Mouse (Mus musculus): ENCODE results near the gene Neurog1.

Neurog1 gene

DNA sequence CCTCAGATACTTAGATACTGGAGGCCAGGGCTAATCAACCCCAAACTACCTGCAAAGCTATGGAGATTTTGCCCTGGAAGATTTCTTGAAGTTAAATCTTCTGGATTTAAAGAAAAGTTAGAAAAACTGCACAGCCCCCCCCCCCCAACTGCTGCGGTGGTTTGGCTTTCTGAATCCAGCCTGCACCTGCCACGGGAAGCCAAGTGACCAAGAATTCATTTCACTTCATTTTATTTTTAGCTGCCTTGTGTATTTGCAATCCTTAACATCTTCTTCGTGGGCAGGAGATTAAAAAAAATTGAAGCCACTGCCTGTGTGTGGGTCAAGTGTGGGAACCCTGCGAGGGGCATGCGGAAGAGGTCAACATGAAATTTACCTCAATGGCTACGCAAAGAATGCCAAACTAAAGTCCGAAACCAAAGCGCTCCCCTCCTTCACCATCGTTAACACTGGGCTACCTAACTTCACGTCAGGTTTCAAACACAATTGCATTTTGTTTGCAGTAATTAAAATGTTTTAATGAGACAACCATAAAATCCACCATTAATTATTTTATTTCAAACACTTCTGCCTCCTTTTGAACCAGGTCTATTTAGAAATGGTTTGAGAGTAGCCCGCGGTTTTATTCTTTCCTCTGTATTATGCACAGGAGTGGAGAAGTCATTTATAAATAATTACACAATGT lies 5.6 kb upstream of the Neurog1 start:
- no peak for DNase-seq

DNA sequence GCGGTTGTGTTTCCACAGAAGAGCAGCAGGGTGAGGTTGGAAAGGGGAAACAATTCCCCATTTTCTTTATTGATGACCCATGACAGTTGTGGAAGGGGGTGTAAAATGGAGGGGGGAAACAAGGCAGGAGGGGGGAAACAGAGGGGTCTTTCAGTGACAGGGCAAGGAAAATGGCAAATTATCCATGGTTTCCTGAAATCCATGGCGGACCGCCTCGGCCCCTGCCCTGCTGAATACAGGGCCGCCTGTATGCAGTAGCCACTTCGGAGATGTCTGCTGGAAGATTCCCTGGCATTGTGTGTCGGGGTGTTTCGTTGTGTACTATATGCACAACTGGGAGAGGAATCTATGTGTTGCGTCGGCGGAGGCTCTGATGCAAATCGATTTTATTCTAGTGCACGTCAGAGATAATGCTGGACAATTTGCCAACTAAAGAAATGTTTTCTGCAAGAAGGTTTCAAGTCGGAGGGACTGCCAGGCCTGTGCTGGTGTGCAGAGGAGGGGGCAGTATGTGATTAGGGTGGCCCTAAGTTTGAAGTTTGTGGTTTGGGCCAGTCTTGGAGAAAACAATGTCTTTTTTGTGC lies 4.8 kb upstream of the Neurog1 start:
- no peak for DNase-seq

DNA sequence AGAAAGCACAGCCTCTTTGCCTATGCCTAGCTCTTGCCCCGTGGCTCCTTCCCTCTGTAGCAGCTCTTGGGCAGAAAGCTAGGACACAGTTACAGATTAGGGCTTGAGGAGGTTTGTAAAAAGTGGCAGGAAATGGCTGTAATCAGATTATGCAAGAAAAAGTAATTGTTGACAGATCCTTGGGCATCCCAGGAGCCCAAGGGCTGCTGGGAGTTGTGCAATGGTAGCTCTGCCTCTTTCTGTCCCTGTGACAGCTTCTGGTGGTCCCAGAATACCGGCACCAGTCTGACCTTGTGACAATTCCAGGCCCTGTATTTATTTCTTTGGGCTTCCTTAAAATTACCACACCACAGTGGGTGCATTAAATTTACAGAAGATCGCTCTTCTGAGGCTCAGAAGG lies 1.4 kb upstream of the Neurog1 start:
- DNase-seq = no peak

DNA sequence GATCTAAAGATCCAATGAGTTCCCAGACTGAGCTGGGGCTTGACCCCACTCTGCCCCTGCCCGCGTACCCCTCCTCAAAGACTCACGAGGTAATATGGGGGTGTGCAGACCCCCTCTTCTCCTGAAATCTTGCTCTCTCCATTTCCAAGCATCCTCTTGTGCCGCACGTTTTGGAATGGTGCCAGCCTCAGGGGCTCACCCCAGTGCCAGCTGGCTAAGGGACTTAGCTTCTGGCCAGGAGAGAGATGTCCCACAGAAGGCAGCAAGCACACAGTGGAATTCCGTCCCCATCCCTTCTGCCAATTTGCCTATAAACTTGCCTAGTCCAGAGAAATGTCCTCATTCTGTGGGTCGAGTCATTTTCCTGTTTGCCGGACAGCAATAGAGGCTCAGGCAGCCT lies 820 bp upstream of the Neurog1 start:
- no peak for DNase-seq

DNA sequence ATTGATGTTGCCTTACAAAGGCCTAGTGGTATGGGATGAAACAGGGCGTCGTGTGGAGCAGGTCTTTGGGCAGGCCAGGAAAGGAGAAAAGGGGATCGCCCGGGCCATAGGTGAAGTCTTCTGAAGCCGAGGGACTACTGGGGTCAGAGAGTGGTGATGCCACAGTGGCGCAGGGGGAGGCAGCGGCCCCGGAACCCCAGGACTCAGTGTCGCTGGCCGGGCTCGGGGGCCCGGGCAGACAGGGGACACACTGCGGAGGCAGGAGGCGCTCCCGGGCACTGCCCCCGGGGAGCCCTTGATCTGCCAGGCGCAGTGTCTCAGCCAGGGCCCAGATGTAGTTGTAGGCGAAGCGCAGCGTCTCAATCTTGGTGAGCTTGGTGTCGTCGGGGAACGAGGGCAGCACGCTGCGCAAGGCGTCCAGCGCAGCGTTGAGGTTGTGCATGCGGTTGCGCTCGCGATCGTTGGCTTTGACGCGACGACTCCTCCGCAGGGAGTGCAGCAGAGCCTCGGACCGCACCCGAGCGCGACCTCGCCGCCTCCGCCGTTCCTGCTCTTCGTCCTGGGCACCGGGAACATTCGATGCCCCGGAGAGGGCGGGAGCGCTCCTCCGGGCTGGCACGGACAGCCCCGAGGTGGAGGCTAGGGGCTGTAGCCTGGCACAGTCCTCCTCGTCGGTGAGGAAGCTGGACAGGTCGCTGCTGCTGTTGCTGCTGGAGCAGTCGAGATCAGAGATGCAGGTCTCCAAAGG lies 613 bp downstream of the Neurog1 start:
- DNase-seq = no peak

DNA sequence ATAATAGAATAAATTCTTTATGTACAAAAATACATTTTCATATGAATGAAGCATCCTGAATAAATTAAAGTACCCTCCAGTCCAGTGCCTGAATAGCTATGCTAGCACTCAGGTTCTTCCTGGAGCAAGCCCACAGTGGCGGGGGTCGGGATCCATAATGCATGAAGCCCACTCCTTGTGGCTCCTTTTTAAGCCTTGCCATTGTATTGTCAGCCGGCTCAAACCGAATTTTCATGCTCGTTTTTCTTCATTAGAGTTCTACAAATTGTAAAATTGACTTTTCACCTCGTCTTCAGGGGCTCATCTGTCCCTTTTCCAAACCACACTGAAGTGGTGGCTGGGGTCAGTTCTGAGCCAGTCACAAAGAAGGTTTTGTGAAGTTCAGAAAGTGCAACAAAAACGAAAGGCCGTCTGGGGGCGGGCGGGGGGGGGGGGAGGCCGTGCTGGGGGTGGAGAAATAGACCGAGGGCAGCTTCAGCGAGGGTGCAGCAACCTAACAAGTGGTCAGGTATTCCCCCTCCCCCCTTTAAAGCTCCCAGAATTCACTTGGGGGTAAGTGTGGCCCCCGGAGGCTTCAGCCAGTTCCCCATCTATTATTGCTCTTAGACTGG lies 1.3 kb downstream of the Neurog1 start:
- DNase-seq = no peak

DNA sequence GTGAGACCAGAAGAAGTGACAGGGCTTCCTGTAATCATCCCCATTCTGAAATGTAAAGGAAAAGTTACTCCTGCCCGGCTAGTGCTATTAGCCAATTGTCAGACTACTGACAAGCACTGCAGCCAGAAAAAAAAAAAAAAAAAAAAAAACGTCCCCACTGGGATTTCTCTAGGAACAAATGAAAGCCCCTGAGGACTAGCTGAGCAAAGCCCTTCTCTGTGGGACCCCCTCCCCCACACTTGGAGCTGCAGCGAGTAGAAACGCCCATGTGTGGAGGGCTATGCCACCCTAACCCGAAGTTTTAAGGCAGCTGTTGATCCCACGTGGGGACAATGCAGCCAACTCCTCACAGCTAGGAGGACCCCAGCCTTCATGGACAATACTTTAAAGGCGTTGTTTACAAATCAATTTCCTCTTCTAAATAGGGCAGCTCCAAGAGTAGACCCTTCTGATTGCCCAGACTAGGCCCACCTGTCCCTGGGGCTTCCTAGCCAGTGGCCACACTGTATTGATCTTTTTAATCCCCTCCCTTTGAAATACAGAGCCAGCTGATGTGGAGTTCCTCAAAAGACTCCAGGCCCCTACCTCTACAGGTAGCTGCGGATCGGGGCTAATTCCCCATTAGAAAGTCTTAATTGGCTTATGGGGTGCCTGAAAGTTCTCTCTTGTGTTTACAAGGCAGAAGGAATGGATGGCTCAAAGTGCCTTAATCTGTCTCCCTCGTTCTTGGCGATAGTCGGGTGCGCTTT lies 2.2 kb downstream of the Neurog1 start:
- DNase-seq = no peak

DNA sequence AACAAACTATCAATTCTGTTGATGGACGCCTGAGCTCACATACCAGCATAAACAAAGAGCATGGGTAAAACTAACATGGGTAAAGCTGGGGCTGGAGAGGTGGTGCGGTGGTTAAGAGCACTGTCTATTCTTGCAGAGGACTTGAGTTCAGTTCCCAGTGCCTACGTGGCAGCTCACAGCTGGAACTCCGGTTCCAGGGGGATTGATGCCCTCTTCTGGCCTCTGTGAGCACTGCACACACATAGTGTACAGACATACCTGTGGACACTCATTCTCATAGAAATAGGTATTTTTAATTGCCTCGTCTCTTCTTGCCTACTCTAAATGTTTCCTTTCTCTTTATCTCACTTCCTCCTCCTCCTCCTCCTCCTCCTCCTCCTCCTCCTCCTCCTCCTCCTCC lies 8.9 kb downstream of the Neurog1 start:
- no peak for DNase-seq

DNA sequence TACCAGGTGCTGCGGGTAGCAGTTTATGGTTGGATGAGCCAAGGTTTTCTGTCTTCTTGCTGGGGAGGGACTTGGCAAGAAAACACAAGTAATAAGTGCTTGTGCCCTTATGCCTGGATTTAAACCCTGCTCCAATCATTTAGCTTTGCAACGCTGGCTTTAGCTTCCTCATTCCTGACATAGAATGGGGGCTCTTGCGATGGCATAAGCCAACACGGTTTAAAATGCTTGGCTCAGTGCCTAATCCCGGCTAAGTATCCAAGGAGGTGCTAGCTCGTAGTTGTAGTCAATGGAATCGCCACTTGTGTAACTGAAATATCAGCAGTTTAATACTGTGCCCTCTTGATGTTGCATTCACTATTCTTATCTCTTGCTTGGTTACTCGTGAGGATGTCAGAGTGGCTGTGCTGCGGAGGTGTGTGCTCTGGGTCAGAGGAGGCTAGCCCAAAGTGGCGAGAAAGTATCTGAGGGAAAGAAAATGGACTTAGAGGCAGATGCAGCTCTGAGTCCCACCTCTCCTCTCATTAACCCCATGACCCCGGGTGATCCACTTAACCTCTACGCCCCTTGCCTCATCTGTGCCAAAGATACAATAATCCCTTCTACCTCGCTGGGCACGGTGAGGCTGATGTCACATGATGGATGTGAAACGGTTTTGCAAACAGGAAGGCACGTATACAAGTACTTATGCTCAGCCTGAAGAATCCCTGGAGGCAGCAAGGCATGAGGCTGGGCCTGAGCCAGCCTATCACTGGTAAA lies 11.8 kb downstream of the Neurog1 start:
- DNase-seq = no peak

DNA sequence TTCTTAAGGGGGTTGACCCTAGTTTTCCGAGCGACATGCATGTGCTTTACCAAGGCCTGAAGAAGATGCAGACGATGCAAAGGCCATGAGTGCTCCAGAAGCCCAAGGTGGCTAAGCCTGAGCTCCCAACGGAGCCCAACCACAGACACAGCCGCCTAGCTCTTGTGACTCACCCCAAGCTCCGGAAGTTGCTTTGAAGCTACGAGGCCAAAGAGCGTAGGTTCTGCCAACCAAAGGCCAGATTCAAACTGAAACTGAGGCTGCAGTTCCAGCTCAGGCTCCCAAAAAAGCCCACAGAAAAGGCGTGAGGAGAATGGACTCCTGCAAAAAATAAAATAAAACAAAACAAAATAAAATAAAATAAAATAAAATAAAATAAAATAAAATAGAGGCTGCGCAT lies 14.1 kb downstream of the Neurog1 start:
- DNase-seq = no peak

DNA sequence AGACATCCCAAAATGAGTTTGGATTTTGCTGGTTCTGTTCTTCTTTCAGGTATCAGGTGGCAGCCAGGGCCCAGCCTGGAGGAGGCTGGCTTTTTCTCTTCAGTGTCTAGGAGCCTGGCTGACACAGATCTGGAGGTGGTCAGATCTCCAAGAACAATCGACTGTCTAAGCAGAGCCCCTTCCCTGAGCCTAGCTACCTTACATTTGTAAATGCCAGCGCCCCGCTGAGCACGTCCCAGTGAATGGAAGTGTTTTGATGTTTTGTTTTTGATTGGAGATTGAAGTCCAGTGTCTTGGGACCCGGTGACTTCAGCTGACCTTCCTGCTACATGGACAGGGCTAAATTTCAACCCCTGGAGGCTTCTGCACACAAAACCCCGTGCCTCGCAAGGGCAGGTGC lies 15.8 kb downstream of the Neurog1 start:
- DNase-seq = no peak

DNA sequence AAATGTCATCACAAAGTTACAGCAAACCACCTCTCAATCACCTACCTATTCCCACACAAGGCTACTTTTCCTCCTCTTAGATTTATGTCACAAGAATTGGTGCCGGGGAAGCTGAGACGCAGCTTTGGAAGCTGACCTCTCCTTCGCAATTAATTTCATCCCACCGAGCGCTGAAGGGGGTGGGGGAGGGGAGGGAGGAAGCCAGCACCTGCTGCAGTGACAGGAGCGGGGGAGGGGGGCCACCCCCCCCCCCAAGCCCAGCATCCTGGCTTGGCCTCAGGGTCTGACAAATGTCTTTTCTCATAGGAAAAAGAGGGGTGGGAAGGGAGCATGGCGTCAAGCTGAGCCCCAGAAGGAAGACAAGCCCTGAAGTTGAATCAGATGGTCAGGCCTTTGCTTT lies 23.2 kb downstream of the Neurog1 start:
- no peak for DNase-seq

DNA sequence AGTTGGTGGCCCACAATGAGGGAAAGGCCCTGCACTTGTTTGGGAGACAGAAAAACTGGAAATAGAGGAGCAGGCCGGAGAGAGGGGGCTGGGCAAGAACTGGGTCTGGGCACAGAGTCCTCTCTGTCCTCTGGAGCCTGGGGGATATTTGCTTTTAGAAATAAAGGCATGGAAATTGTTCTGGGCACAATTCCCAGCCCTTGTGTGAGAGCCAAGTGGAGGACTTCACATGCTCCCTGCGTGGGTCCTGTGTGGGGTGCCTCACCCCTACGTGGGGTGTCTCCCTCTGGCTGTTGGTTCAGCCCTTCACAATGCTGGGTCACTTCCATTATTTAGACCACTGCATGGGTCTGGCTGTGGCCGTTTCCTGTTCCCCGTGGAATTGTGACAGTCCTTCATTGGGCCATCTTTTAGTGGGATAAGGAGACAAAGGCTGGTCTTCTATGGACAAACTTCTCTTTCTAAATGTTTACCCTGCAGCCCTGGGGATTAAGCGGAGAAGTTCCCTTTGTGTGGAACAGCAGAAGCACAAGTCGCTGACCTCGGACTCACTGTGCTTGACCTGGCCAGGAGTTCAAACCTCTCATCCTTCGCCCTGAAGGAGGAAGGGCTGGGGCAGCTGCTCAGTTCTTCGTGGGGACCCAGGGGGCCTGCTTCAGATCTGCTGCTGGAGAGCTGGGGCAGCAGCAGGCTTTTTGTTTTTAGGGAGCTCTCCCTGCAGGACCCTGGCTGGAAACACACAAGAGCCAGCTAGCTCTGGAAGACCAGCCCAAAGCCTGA lies 25.6 kb downstream of the Neurog1 start:
- peak; percentile 45 for DNase-seq

DNA sequence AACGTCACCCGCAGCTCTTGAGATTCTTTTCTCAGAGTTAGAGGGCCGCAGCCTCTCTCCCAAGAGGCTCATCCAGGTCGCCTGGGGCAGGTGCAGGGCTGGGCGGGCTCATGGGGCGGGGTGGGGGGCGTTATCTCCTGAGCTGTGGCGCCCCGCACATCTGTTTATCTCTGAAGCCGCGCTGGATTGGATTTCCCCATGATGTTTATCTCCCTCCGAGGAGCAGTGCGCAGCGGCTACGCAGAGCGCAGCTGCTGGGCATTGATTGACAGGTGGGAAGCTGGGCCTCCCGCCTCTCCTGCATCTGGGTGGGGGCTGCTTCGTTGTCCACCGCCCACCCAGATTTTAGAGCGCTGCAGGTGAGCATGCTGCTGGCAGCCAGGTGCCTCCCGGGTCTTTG lies 28.3 kb downstream of the Neurog1 start:
- no peak for DNase-seq

DNA sequence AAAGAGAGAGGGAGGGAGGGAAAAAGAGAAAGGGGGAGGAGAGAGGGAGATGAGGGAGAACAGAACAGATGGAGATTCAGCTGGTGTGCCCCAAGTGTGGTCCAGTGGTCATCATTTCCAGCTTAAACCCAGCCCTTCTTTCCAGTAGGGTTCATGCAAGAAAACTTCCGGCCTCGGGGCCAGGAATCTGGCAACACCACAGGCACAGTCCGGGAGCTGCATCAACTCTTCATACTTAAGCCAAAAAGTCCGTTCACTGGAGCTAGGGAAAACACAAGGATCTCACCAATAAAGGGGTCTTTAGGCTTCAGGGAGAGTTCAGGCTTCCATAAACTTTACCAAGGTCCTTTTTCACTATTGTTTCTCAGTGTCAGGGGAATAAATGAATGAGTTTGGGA lies 29.1 kb downstream of the Neurog1 start:
- DNase-seq = no peak

DNA sequence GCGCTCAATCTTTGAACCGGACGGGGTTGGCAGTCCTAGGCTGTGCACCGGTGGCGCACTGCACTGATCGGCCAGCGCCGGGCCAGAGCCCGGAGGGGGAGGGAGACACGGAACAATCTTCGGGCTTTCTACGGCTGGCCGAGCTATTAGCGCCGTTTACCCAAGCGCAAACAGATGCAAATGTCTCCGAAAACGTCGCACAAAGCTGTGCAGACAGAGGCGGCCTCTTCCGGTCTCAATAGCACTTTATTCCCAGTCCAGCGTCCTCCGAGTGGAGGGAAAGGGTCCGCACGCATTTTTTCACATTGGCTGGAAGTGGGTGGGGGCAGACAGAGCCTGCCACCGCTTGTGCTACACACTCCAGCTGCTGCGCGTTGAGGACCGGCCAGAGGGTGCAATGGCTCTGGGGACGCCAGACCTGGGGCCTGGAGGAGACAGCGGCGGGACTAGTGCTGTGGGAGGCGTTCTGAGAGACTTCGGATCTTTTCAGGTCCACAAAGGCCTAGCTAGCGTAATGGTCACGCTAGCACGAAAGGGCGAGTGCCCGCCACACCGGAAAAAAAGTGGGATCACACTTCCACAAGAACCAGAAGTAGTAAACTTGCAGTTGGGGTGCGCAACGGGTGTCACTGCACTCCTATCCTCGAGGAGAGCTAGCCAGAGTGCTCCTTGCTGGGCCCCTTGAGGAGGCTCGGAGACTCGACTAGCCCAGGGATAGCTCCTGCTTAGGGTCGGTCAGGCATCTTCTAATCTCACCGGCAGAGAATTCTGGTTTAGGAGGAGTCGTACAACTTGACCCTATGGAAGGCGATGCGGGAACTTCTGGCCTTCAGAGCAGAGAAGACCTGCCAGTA lies 29.7 kb downstream of the Neurog1 start:
- DNase-seq = no peak

DNA sequence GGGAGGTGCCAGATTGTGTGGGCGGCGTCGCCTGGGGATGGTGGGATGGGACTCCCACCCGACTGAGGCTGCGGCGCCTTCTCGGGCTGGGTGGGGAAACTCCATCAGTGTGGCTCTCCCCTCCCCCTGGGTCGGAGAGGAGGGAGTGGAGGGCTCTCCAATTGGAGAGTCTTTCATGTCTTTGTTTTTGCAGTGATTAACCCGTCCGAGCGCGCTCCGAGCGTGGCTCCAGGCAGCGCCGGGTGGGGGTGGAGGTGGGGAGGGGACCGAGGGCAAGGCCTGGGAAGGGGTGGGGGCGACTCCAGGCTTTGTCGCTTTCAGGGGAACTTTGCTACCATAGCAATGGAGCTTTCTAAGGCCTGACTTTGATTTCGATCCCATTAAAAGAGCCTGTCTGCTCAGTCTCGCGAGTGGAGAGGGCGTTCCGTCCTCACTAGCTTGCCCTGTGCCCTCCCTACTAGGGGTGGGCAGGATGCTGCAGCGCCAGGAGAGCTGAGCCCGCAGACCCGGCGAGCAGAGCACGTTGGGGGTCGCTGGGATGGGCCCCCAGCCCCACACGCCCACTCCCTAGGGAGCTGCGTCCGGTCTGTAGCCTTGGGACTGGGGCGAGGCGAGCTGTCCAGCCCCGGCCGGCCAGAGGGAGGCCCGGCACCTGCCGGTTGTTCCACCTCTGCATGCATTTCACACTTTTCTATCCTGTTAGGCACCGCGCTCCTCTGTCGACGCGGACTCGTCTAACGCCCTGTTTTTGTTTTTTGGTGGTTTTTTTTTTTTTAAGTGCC lies 30.6 kb downstream of the Neurog1 start:
- DNase-seq = no peak

DNA sequence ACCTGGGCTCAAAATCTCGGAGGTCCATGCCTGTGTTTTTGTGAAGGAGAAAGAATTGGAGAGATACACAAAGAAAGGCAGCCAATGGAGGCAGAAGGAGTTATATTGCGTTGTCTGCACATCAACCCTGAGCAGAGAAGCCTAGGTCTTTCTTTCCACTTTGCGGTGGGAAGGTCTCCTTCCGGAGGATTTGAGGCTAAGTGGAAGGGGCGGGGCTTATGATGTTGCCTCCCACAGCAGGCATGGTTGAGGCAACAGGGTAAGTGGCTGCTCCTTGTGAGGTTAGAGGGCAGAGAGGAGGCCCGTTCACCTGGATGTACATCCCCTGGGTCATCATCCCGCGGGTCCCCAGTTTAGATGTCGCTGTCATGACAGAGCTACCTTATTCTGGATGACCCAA lies 32.7 kb downstream of the Neurog1 start:
- no peak for DNase-seq

DNA sequence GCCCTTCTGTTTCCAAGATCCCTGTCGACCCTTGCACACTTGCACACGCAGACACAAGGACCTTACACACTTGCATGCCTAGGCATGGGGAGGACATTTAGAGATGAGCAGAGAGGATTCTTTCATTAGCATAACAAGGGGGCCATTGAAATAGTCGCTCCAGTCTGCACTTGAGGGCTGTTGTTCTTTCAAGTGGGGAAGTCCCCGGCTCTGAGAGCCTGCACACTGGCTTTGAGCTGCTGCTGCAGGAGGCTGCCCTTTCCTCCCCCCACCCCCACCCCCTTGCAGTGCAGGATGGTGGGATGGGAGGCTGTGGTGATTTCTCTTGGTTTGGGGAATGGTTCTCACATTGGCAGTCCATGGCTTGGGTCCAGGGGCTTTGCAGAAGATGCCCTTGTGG lies 35.9 kb downstream of the Neurog1 start:
- no peak for DNase-seq

DNA sequence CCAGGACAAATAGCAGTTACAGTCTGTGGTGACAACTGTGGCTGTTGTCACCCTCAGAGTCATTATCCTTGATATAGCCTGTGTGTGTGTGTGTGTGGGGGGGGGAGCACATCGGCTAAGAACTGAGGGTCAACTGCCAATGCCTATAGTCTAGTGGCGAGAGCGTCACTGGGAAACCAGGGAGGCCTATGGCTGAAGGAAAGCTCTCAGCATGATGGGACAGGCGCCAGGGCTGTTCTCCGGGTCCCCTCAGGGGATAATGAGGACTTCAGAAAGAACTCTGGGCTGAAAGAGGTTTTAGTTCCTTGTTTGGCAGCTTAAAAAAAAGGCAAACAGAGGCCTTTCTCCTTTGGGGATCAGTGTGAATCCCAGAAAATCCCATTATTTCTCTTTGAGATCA lies 37.3 kb downstream of the Neurog1 start:
- no peak for DNase-seq
